Mouse (Mus musculus): ENCODE data around the gene Upk1a.

Gene Upk1a

GRCm38 (mm10) chr7:30572969-30573368 is 39.7 kb downstream of the Upk1a start:
- DNase-seq (ENCODE audit: low spot score), result peak; percentile 58

GRCm38 (mm10) chr7:30572389-30572788 is 40.3 kb downstream of the Upk1a start:
- DNase-seq (ENCODE audit: low spot score), result no peak

DNA sequence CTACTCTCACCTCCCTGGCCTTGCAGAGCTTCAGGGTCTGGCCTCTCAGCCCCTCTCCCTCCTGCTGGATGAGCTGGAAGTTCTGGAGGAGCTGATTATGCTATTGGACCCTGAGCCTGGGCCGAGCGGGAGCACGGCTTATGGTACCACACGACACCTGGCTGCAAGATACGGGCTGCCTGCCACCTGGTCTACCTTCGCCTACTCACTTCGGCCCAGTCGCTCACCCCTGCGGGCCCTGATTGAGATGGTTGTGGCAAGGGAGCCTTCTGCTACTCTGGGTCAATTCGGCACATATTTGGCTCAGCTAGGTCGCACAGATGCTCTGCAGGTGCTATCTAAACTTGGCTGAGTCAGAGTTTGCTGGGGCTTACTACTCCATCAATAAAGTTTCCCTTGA is 45.1 kb downstream of the Upk1a start:
- DNase-seq (ENCODE audit: low spot score), result no peak

DNA sequence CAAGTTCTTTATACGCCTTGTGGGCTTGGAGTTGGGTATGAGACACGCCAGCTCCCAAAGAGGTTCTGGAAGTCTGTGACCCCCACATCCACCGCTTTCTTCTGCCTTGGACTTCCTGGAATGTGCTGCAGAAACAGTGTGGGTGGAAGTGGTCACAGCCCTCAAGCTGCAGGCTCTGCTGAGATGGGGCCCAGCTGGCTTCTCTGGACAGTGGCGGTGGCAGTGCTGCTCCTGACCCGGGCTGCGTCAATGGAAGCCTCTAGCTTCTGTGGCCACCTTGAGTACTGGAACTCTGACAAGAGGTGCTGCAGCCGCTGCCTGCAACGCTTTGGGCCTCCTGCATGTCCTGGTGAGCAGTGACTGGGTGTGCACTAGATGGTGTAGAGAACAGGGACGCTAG is 46.6 kb downstream of the Upk1a start:
- no peak for DNase-seq (ENCODE audit: low spot score)

DNA sequence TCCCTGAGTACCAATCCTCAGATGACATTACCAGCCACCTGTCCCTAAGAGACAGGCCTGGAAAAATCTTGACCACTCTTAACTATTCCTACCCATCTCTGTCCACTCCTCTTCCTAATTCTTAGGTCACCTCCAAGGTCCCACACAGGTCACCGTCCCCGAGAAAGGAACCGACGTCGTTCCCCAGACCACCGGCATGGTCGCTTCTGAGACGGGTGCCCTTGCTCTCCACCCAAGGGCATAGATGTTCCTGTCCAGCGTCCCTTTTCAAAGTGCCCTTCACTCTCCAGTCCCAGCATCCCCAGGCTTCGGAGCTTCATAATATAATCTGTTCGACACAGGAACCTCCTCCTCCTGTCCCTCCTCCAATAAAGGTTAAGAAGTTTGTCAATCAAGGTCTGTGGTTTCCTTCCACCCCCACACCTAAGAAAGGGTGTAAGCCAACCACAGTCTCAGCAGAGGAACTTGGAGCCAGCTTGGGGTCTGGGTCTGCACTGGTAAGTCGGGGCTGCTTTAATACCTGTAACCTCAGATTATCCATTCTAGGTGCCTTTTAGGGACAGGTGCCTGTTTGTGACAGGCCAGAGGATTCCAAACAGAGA is 47.6 kb downstream of the Upk1a start, which contains the start of gene Igflr1:
TSS of gene Igflr1 (plus strand) at position 458 of the 602 bp plus-strand sequence.
- DNase-seq (ENCODE audit: low spot score), result no peak

- no peak for DNase-seq (ENCODE audit: low spot score)
Observed at GRCm38 (mm10) chr7:30563906-30564280, 48.8 kb downstream of the Upk1a start.

DNA sequence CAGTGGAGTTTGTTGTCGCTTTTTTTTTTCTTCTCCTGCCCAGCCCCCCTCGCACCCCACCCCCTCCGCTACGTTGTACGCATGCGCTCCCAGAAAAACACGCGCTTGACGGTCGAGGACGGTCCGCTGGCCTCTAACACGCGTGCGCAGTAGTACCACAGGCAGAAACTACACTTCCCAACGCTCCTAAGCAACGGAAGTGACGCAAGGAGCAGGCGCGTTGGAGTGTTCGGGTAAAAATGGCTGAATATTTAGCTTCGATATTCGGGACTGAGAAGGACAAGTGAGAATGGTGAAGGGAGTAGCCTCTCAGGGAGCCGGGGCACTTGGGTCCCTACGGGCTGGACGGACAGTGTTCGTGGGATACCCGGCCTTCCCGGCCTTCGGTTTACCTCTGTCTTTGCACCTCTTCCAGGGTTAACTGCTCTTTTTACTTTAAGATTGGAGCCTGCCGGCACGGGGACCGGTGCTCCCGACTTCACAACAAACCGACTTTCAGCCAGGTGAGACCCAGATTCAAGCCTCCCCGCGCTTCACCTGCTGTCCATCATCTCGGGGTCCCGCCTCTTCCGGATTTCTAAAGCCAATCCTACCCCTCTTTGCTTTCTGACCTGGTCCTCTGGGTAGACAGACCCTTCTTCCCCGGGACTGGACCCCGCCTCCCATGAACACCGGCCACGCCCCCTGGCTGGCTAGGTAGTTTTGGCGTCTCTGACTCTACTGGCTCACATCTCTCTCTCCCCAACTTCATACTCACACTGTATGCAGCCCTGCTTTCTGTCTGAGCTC is 49.3 kb downstream of the Upk1a start, which contains the start of the genes U2af1l4, Gm49396 and Psenen:
TSS of gene U2af1l4 (plus strand) at position 185 of the 789 bp plus-strand sequence.
TSS of gene Gm49396 (plus strand) at position 228 of the 789 bp plus-strand sequence.
TSS of gene Psenen (minus strand) at position 511 of the 789 bp plus-strand sequence.
- DNase-seq (ENCODE audit: low spot score), result peak; percentile 97

- no peak for DNase-seq (ENCODE audit: low spot score)
Observed at GRCm38 (mm10) chr7:30562526-30563116, 50.0 kb downstream of the Upk1a start.

GRCm38 (mm10) chr7:30560296-30560695 is 52.4 kb downstream of the Upk1a start:
- no peak for DNase-seq (ENCODE audit: low spot score)

DNA sequence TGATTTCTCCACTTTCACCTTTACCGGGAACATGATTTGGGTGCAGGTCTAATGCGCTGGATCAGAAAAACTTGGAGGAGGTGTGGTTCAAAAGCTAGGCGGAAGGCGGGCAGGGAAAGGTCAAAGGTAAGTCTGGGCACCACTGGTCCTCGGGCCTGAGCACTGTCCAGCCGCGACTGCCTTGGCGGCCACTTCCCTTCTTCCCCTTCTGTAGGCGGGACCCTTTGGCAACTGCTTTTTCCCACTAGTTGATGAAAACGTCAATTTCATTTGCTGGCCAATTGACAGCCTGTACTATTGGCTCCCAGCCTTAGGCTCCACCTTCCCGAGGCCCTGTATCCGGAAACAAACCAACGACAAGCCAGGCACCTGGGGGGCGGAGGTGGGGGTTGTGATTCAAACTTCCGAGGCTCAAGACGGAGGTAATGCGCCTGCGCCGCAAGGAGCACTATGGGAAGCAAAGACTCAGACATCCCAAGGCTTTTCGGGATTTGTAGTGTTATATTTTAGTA is 53.1 kb downstream of the Upk1a start, which contains the start of gene Lin37:
TSS of gene Lin37 (minus strand) at position 396 of the 512 bp plus-strand sequence.
- peak; percentile 97 for DNase-seq (ENCODE audit: low spot score)

GRCm38 (mm10) chr7:30558656-30559442 is 53.8 kb downstream of the Upk1a start:
- no peak for DNase-seq (ENCODE audit: low spot score)

DNA sequence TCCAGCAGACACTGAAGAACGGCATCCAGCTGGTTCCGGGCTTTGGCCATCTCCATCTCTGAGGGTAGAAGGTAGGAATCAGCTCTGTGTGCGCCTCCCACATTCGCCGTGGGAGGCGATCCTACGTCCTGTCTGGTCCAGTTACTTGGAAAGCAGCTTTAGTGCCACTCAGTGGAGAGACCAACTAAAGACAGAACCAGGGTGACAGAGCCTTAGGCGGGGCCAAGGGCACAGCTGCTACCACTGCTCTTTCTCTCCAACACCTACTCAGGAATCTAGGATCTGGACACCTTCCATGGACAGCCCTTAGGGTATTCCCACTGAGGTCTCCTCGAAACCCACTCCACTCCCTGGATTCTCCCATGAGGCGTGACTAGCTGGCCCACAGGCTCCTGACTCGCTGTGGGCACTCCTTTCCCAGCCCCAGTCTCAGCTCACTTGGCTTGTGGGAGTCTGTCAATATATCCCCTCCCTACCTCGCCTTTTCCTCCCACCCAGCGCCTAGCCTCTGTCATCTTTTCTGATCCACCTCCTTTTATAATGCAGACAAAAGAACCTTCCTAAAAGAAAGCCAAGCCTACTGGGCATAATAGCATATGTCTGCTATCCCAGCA is 54.6 kb downstream of the Upk1a start:
- DNase-seq (ENCODE audit: low spot score), result no peak

DNA sequence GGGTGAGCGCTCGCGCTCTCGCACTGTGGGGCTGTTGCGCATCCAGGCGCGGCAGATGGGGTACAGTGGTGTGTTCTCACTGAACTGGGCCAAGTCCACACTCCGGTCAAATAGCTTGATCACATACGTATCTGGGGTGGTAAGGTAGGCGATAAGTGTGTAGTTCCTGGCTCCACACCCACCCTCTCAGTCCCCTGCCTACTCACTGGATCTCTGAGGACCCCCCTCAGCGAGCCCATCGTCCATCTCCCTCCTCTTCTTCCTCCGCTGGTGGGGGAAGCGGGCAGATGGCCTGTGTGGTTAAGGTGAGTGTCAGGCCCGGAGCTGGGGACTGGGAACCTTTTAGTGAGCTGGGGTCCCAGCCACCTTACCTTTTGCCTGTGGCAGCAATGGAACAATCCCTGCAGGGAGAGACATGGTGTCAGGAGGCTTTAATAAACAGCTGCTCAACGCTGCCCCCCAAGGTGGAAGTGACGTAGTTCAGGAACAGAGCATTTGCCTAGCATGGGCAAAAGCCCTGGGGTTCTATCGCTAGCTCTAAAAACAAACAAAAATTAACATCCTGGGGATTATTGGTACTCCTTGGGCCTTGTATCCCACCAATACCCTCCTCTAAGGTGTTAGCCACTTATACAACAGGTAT is 55.6 kb downstream of the Upk1a start:
- no peak for DNase-seq (ENCODE audit: low spot score)

DNA sequence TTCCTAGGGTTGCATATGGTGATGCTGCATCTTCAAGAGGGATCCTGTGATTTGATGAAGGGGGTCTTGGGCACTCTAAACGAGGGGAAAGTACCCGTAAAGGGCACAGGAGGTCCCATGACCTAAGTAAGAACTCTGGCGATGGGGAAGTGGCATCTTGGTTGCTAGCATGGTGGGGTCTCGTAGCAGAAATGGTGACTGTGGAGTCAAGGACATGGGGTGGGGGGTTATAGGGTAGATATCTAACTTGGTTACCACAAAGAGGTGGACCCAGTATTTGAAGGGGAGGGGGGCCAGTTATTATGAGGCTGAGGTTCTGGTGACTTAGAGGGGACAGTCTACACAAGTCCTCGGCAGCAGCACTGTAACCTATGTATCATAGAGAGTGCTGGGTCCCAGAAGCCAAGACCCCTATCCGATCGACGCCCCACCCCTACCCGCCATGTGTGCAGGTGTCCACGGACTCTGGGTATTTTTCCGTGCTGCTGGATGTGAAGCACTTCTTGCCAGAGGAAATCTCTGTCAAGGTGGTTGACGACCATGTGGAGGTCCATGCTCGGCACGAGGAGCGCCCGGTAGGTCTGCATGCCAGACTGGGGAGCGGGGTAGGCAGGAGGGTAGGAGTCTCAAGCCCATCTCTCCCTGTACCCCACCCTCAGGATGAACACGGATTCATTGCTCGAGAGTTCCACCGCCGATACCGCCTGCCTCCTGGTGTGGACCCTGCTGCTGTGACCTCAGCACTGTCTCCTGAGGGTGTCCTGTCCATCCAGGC is 58.6 kb downstream of the Upk1a start:
- DNase-seq (ENCODE audit: low spot score), result no peak
